Comparison of ENCODE assay signal across 8 mouse cellular contexts in genomic region chr5:139794938-139795337, GRCm38 (mm10). TPM values are rescaled to one million over a fixed set of nuclear protein-coding genes. Genes with fewer than 3 reads are reported as not detected.
DNase-seq lines count a peak whose midpoint lies in the region; ATAC-seq and TF ChIP-seq lines count a peak whose summit lies in the region.

No protein-coding gene starts in this region.

- ATAC-seq in Patski = peak; percentile 13
- peak; percentile 40 for ATAC-seq in heart, embryonic 13.5 days (ENCODE audit: extremely low read depth, insufficient number of reproducible peaks, low FRiP score, low TSS enrichment)

- peak overlapping the region; percentile 99 for H3K4me2 ChIP-seq in heart, embryonic 13.5 days

- H3K27me3 ChIP-seq in Patski = no peaks in the 10 kb centered on the region
- no peaks in the 10 kb centered on the region for H3K27me3 ChIP-seq in heart, embryonic 13.5 days (replicated peaks)

- peak overlapping the region; percentile 94 for H3K9ac ChIP-seq in heart, embryonic 13.5 days

- peaks cover 10% of the 10 kb centered on the region for H3K36me3 ChIP-seq in heart, embryonic 13.5 days

- no peak for TF ChIP-seq CTCF in gastrocnemius, adult 2 months (IDR thresholded peaks at IDR 0.05)
- no peak for TF ChIP-seq CTCF in Patski (IDR thresholded peaks at IDR 0.05)

- CTCF ChIA-PET in Patski (lab: Charles Lee) = interaction anchor here (0.8 to 2.9 kb wide), 2 partner anchors 11 to 23 kb away, joined by 3 to 12 read pairs; no protein-coding TSS in a partner anchor

- intact Hi-C loops in gastrocnemius, adult 2 months (cut with DNase I) = no loop called here
- intact Hi-C loops in gastrocnemius, postnatal 14 days (cut with DNase I; ENCODE audit: low total_unique reads) = no loop called here

- peaks cover 86% of the 10 kb centered on the region for H3K4me1 ChIP-seq in heart, embryonic 13.5 days

- POLR2A ChIA-PET in Patski (lab: Charles Lee) = interaction anchor here (1.0 kb wide), 1 partner anchor 11 kb away, joined by 3 read pairs; no protein-coding TSS in a partner anchor

- no peaks in the 10 kb centered on the region for H3K9me3 ChIP-seq in heart, embryonic 13.5 days

- WGBS in heart, embryonic 13.5 days = 37% methylated on average over 10 of the region's 10 CpGs

- H3K27ac ChIP-seq in gastrocnemius, adult 2 months = peak overlapping the region; percentile 100
- peak overlapping the region; percentile 99 for H3K27ac ChIP-seq in heart, embryonic 13.5 days (replicated peaks)

- peak; percentile 84 for DNase-seq in gastrocnemius, adult 2 months
- no peak for DNase-seq in gastrocnemius, postnatal 14 days
- DNase-seq in Patski (ENCODE audit: low read depth, low spot score) = peak; percentile 85
- DNase-seq in lung, postnatal 36 days = peak; percentile 44
- no peak for DNase-seq in cerebellum, postnatal 36 days
- DNase-seq in cerebellum, adult 9-10 months = no peak
- no peak for DNase-seq in retina, embryonic 14.5 days (ENCODE audit: low spot score)

- H3K4me3 ChIP-seq in gastrocnemius, adult 2 months = peak overlapping the region; percentile 75
- peak overlapping the region; percentile 98 for H3K4me3 ChIP-seq in heart, embryonic 13.5 days

- in situ Hi-C loops in Patski (cut with MboI; ENCODE audit: low pct_unique_long_range_greater_than_20kb) = no loop called here

RNA-seq across cellular contexts. Expression of gene Mafk, which starts 3.6 kb away (rescaled TPM):
- 10 to 100 TPM; 14.9 to 23.8 TPM for total RNA-seq in gastrocnemius, adult 2 months (2021)
- 10 to 100 TPM; 11.1 to 13.6 TPM for total RNA-seq in gastrocnemius, postnatal 14 days (2021)
- polyA plus RNA-seq in Patski (2021) = 35.4 TPM
- 17.6 and 21.7 TPM in 2 replicates for polyA plus RNA-seq in heart, embryonic 13.5 days (2015; fragmentation: Nextera tagmentation; extraction: Ambion mirVana)

RNA-seq across cellular contexts. Expression of gene Ints1, which starts 19.5 kb away (rescaled TPM):
- 10 to 100 TPM; 32.8 to 40.4 TPM for total RNA-seq in gastrocnemius, adult 2 months (2021)
- 10 to 100 TPM; 36.1 to 36.4 TPM for total RNA-seq in gastrocnemius, postnatal 14 days (2021)
- polyA plus RNA-seq in Patski (2021) = 63.5 TPM
- polyA plus RNA-seq in heart, embryonic 13.5 days (2015; fragmentation: Nextera tagmentation; extraction: Ambion mirVana) = 15.6 and 19.1 TPM in 2 replicates

RNA-seq across cellular contexts. Expression of gene Tmem184a, which starts 24.8 kb away (rescaled TPM):
- under 1 TPM; 0.87 to 0.95 TPM for total RNA-seq in gastrocnemius, adult 2 months (2021)
- under 1 TPM; 0.45 to 0.55 TPM for total RNA-seq in gastrocnemius, postnatal 14 days (2021)
- not detected for polyA plus RNA-seq in Patski (2021)
- 0.37 and 0.55 TPM in 2 replicates for polyA plus RNA-seq in heart, embryonic 13.5 days (2015; fragmentation: Nextera tagmentation; extraction: Ambion mirVana)

RNA-seq across cellular contexts. Expression of gene Gm26938, which starts 31.3 kb away (rescaled TPM):
- not detected for total RNA-seq in gastrocnemius, adult 2 months (2021)
- not detected for total RNA-seq in gastrocnemius, postnatal 14 days (2021)
- not detected for polyA plus RNA-seq in Patski (2021)
- polyA plus RNA-seq in heart, embryonic 13.5 days (2015; fragmentation: Nextera tagmentation; extraction: Ambion mirVana) = 0.31 TPM in 1 of 2 replicates, not detected in the other

RNA-seq across cellular contexts. Expression of gene Psmg3, which starts 31.7 kb away (rescaled TPM):
- 10 to 100 TPM in 1 of 2 experiments, 1 to 10 TPM in 1; 7.7 to 10.6 TPM for total RNA-seq in gastrocnemius, adult 2 months (2021)
- 1 to 10 TPM; 7.5 to 8.8 TPM for total RNA-seq in gastrocnemius, postnatal 14 days (2021)
- 54.7 TPM for polyA plus RNA-seq in Patski (2021)
- 41.3 and 48.0 TPM in 2 replicates for polyA plus RNA-seq in heart, embryonic 13.5 days (2015; fragmentation: Nextera tagmentation; extraction: Ambion mirVana)

Comparison
In these comparisons a context has a peak if more than half of its experiments do, and no peak if none do; other contexts are left out.
1. DNase-seq: peak in gastrocnemius, adult 2 months (single experiment), Patski (single experiment) and lung, postnatal 36 days (single experiment); none in gastrocnemius, postnatal 14 days (single experiment), cerebellum, postnatal 36 days (0 of 2), cerebellum, adult 9-10 months (single experiment) and retina, embryonic 14.5 days (single experiment).